Mouse (Mus musculus): ENCODE results near the gene Ivns1abp.
A peak's percentile ranks its signal among the peaks of the same experiment; 100 is the strongest.

Ivns1abp gene

DNA sequence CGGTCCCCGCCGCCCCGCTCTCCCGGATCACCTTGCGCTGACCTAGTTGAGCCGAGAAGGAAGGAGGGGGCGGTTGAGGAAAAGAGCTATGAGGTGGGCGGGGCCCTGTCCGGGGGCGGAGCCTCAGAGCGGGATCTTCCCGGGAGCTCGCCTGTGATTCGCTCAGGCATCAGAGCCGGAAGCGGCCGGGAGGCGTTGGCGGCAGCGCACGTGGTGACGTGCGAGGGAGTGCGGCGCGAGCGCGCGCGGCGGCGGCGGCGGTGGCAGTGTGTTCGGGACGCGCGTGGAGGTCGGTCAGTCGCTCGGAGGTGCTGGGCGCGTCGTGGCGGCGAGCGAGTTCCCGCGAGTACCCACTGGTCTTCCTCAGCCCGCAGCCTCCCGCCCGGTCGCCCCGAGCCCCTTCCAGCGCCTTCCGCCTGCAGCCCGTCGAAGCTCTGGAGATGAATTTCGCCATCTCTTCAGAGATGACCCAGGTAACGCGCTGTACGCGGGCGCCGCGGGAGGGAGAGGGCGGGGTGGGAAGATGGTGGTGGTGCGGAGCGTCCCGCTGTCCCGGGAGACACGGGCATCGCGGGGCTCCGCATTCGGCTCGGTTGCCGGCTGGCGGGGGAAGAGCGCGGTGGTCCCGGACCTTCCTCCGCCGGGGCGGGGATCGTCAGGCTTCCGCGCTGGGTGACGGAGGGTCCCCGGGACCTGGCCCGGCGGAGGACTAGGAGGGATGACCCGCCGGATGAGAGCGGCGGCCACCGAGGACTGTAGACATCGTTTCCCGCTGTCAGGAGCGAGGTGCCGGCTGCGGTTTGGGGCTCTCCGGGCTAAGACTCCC, at the start of gene Ivns1abp:
Gene Ivns1abp, plus strand, starts transcription at position 195 of the 826 bp plus-strand sequence.
- peak; percentile 97 for DNase-seq (ENCODE audit: low read depth, low spot score)

DNA sequence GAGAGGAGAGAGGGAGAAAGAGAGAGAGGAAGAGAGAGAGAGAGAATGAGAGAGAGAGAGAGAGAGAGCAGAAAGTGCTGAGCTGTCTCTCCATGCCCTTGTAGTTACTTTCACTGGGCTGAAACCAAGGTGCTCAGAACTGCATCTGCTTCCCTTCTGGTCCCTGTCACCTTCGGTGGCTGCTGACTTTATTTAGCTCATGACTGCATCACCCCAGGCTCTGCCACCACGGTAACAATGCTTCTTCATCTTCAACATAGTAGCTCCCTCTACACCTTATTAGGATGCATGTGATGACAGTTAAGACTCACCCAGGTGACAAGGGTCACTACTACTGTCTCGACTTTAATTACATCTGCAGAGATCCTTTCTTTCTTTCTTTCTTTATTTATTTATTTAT, 48.8 kb upstream of the Ivns1abp start:
- no peak for DNase-seq (ENCODE audit: low read depth, low spot score)

DNA sequence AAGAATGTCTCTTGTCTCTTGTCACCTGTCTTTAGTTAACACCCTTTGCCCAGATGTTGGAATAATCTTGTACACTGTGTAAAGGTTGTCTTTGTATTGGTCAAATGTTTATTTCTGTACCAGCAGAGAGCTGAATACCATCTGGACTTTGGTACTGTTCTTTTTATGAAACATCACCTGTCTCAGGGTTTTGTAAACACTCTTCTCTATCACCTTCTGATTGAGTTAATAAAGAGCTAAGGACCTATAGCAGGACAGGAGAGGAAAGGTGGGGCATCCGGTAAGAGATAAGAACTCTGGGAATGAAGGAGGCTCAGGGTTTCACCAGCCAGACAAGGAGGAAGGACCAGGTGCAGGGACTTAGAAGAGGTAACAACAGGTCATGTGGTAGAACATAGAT, 47.7 kb upstream of the Ivns1abp start:
- DNase-seq (ENCODE audit: low read depth, low spot score): no peak

DNA sequence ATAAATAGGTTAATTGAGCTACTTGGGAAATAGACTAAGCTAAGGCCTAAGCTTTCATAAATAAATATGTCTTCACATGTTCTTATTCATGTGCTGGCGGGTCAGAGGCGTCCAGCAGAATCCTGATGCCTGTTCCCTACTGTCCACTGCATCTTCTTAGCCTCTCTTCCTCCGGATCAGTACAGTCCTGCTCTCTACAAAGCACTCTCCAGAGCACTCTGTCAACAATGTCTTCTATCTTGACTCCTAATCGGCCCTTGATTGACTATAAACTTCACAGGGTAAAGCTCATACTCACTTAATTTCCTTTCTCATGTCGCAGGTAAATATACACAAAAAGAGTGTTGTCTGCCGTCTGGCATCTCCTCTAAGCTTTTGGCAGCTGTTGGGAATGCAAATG, 47.3 kb upstream of the Ivns1abp start:
- DNase-seq (ENCODE audit: low read depth, low spot score): no peak

DNA sequence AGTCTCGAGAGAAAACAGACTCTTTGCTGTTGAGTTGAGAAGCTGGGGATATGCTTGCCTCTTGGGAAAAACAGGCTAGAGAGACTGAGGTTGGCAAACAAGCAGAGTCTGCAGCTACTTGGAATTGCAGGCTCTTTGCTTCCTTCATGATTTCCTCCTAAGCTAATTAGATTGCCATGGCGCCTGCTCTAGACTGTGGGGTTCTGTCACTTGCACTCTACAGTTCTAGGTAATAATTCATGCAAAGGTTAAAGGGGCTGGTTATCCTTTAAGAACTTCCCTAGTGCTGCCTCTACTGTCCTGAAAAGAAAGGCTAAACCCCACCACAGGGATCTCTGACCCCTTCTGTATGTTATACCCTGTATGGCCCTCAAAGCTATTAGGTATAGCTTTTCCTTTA, 46.7 kb upstream of the Ivns1abp start:
- DNase-seq (ENCODE audit: low read depth, low spot score): no peak

DNA sequence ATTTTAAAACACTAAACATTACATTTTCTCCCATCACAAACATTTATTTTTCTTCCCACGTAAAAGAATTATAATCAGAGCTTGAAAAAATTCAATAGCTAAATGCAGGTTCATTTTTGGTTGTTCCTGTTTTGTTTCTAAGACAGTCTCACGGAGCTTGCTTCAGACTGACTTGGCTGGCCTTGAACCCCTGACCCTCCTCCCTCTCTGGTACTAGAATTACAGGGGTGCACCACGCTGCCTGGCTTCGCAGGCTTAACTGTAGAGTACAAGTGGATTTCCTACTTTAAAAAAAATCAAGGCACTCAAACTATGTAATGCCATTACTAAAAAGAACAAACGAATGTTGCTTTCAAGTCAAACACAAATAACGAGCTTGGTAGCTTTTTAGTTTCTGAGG, 42.8 kb upstream of the Ivns1abp start:
- no peak for DNase-seq (ENCODE audit: low read depth, low spot score)

DNA sequence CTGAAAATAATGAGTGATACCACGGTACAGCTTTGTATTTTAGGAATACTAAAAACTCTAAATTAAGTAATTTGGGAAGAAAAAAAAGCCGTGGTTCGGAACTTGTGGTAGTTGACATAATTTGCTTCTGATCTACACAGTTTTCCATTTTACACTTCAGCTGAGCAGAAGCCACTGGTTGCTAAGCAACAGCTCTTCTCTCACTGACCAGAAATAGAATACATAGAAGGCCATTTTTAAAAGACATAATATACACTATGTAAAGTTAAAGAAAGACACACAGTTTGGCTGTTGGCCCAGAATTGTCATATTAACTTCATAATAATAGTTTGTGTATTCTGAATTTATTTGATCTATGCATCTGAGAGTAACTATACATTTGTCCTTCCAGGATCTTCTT, 42.4 kb upstream of the Ivns1abp start:
- no peak for DNase-seq (ENCODE audit: low read depth, low spot score)

DNA sequence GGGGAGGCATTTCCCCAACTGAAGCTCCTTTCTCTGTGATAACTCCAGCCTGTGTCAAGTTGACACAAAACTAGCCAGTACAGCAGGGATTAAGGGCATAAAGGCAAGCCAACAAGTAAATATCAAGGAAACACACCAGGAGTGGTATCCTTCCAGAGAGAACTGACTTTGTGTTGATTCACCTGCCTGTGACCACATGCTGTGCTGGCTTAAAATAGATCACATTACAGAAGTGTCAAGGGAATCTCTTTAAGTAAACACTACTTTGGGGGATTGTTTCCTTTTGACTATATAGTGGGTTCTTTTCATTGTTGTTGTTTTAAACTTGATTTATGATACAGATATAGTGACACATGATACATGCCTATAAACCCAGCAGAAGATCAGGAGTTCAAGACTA, 41.0 kb upstream of the Ivns1abp start:
- DNase-seq (ENCODE audit: low read depth, low spot score): no peak

DNA sequence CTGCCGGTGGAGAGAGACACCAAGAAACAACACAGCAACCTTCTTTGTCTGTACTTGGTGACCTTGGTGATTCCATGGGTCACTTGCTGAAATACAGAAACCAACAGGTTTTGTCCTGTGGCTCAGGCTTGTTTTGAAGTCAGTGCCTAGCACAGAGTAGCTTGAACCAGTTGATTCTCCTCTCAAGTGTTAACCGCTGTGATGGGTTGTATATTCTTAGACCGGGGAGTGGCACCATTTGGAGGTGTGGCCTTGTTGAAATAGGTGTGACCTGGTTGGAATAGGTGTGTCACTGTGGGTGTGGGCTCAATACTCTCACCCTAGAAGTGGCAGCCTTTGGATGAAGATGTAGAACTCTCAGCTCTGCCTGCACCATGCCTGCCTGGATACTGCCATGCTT, 39.3 kb upstream of the Ivns1abp start:
- DNase-seq (ENCODE audit: low read depth, low spot score): peak; percentile 58

DNA sequence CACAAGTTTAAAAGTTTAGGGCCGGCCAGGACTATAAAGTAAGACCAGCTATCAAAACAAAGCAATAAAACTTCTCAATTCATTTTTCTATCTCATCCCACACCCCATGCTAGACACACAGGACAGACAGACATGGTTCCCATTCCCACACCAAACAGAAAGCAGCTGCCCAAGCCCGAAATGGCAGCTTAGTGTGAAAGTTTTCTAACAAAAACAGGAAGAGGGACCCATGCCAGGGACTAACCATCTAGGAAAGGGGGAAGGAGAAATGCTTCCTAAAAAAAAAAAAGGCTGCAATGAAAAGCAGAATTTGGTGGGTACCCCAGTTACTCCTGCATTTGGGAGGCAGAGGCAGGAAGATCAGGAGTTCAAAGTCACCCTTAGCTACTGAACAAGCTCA, 37.2 kb upstream of the Ivns1abp start:
- no peak for DNase-seq (ENCODE audit: low read depth, low spot score)

DNA sequence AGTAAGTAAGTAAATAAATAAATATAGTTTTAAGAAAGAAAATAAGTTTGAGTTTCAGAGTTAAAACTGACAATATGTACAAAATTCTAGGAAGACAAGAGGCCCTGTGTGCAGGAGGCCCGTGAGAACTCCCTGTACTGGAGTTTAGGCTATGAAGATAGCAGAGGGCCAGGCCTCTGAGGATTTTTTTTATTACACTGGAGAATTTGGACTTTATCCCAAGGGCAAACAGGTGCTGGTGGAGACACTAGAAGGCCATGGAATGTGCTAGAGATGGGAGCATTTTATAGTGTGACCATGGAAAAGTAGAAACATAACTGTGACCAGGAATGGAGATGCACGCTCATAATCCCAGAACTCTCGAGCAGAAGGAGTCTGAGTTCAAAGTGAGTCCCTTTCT, 36.5 kb upstream of the Ivns1abp start:
- DNase-seq (ENCODE audit: low read depth, low spot score): no peak

DNA sequence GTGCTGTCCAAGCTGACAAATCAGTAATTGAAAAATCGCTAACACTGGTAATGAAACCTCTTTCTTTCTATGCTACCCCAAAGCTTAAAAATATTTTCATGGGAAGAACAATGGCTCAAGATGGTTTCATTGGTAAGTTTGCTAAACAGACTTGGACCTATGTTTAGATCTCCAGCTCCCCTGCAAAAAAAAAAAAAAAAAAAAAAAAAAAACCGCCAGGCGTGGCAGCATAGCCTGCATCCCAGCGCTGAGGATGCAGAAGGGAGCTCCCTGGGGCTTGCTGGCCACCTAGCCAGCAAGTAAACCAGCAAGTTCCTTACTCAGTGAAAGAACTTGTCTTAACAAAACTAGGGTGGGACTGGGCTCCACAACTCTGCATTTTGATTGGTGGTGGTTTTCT, 35.8 kb upstream of the Ivns1abp start:
- no peak for DNase-seq (ENCODE audit: low read depth, low spot score)

DNA sequence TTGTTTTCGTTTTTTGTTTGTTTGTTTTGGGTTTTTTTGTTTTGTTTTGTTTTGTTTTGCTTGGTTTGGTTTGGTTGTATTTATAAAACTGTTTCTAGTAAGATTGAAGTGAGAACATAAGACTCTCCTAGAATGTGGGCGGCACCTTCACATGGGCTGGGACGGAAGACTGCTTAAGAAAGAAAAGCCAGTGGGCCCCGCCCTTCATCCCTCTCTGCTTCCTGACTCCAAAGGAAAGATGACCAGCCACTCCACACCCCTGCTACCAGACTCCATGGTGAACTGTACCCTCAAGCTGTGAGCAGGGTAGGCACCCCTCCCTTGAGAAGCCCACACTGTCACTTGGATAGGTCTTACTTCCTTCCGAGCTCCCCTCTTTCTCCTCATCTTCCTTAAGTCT, 33.8 kb upstream of the Ivns1abp start:
- DNase-seq (ENCODE audit: low read depth, low spot score): peak; percentile 64

DNA sequence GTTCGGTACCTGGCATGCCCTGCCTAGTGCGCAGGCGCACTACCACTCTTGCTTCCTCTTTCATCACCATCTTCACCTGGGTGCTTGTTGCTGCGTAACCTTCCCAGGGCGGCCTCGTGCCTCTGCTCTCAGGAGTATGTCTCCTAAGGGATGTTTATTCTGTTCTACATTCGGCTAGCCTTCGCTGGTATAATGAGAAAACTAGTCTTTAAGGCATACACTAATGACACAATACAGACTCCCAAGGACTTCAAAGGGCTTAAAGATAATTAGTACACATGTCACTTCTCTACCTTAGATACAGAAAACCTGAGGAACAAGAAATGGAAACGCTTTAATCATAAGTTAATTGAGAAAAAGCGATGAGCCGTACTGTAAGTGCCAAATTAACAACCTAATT, 32.9 kb upstream of the Ivns1abp start:
- DNase-seq (ENCODE audit: low read depth, low spot score): no peak

DNA sequence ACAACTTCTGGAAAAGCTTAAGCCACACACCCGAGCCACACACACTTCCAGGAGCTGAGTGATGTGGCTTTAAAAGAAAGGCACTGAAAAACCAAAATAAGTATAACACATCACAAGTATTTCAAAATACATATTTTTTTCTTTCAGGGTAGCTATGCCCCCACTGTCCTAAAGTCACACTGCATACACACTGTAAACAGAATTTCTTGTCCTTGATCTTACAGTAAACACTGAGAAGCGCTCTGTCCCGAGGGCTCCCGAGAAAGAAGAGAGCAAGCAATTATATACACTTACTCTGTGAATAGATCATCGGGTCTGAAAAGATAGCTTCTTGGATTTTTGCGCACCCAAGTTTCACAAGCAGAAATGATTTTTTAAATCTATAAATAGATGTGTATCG, 25.0 kb upstream of the Ivns1abp start:
- DNase-seq (ENCODE audit: low read depth, low spot score): no peak

DNA sequence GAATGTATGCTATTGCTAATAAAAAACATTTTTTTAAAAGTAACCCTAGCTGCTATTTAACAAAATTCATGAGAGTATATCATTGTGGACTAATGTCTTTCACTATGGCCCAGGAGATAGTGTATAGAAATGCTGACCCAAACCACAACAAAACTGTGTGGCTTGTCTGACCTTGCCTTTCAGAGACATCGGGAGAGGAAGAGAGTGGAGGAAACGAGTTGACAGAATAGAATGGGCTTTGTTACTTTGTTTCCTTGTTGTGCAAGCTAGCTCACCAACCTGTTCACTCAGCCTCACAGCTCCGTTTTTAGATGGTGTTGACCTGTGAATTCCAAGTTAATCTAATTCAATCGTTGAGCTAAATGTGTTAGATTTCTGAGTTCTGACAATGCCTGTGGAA, 23.9 kb upstream of the Ivns1abp start:
- DNase-seq (ENCODE audit: low read depth, low spot score): no peak

DNA sequence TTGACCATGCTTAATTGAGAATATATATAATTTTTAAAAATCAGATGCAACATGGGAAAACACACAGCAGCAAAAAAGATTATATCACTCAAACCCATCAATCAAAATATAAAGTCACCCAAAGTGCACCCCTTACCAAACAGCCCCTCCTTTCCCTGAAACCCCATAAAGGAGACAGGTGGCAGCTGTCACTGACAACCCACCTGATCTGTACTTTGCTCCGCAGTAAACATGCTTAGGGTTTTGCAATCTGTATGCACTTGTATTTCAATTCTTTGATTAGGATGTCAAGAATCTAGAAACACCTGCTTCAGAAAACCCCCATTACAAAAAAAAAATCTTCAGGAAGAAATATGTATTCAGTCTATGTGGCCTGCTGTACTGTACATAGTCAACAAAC, 18.9 kb upstream of the Ivns1abp start:
- no peak for DNase-seq (ENCODE audit: low read depth, low spot score)

DNA sequence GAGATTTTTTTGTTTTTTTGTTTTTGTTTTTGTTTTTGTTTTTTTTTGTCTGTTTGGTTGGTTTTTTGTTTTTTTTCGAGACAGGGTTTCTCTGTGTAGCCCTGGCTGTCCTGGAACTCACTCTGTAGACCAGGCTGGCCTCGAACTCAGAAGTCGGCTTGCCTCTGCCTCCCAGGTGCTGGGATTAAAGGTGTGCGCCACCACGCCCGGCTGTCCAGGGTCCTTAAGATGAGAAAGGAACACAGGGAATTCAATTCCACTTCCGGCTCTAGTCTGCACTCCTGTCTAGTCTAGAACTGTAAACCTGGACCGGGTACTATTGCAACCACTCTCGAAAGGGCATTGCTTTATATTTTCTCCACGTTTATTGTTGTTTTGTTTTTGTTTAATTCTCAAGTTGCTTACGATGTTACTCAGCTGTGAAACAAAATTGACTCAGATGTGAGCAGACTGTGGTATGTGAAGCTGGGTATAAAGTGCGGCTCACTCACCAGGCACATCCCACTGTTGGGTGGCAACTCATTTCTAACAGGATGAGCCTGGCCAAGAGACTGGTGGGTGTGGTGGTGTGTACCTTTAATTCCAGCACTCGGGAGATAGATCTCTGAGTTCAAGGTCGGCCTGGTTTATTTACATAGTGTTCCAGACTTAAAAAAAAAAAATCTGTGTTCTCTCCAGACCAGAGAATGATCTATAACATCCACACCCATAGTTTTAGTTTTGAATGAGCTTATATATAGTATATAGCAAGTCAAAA, 15.8 kb upstream of the Ivns1abp start:
- peak; percentile 46 for DNase-seq (ENCODE audit: low read depth, low spot score)

DNA sequence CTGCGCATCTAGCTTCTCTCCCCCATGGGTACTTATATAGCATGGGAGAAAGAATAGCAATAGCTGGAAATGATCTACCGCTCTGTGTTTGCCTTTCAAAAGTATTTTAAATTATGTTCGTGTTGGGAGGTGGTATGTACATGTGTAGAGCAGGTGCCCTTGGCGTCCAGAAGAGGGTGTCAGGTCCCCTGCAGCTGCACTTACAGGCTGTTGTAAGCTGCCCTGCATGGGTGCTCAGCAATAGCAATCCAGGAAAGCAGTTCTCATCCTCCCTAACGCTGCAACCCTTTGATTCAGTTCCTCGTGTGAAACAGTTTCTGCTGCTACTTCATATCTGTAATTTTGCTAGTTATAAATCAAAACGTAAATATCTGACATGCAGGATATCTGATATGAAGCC, 14.7 kb upstream of the Ivns1abp start:
- DNase-seq (ENCODE audit: low read depth, low spot score): no peak

DNA sequence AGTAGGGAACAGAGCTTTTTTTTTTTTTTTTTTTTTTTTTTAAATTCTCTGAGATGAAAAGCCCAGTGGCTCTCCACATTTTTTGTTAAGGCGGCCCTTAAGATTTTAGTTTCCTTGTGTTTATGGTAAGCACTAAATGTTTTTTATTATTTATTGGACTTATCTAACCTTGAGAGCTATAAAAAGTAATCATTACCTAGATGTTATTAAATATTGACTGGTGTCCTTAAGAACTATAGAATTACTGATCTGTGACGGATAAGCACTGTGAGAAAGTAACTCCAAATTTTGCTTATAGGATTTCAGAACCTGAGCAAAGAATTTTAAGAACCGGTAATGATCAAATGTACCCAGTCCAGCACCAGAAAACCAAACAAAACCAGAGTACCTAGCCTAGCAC, 11.5 kb upstream of the Ivns1abp start:
- no peak for DNase-seq (ENCODE audit: low read depth, low spot score)

DNA sequence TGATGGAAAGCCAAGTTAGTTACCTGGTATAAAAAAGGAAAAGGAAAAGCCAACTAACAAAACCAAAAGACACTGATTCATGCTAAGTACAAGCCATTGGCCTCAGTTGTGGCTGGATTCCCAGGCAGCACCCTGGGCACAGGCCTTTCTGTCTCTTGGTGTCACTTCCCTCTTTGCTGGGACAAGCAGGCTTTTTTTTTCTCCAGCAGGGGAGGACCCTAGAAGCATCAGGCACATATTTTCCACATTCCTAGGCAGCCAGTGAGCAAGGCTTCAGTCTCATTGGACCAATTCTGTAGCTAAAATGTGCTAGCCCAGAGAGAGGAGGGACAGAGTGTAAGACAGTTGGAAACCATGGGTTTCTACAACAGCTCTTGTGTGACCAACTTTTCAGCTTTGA, 6.0 kb upstream of the Ivns1abp start:
- peak; percentile 44 for DNase-seq (ENCODE audit: low read depth, low spot score)

DNA sequence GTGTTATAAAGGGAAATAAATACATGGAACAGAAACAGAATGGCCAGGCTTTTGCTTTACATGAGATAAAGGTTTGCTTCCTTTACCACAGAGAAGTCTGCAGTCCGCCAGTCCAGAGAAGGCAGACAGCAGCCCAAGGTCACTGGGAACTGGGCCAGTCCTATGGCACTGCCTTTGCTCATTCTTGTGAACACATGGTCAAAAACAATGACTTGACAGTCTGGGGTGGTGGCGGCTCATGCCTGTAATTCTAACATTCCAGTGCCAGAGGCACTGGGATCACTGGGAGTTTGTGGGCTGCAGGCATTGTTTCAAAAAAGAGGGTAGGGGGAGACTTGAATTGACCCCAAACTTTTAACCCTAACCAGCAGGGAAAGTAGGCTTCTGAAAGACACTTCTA, 5.3 kb upstream of the Ivns1abp start:
- DNase-seq (ENCODE audit: low read depth, low spot score): peak; percentile 46
